Mouse (Mus musculus) spleen, adult 10 weeks (tissue): ENCODE results near the gene Actl7b. TPM values are rescaled to one million over a fixed set of nuclear protein-coding genes. Genes with fewer than 3 reads are reported as not detected.

Experiments used
- polyA plus RNA-seq: library from polyadenylated mRNA; stranded (reverse); fragments of 350-450 nt; fragmentation: Illumina TruSeq; extraction: RNeasy Lipid Tissue Mini Kit (QIAGEN cat#74804); gene quantifications from one replicate; pipeline ENCODE4 v1.2.3, GENCODE M21; 2015; ENCODE audit warnings: low replicate concordance; ENCODE audit not compliant: insufficient read depth

The Actl7b gene
- polyA plus RNA-seq: not detected

GRCm38 (mm10) chr4:56741041-56741493, at the start of gene Actl7b:
TSS of gene Actl7b (minus strand) at chr4:56741443.

GRCm38 (mm10) chr4:56743363-56744195, 2.3 kb upstream of the Actl7b start, which contains the start of gene Actl7a:
TSS of gene Actl7a (plus strand) at chr4:56743413.

GRCm38 (mm10) chr4:56740020-56740485, 1.2 kb downstream of the Actl7b start, which contains the start of gene Gm26657:
TSS of gene Gm26657 (plus strand) at chr4:56740070.

Other genes with a start within 250 kb of the Actl7b start
- not detected for gene Gm26657, start 1.4 kb downstream of the Actl7b start, polyA plus RNA-seq
- not detected for gene Actl7a, start 2.0 kb upstream of the Actl7b start, polyA plus RNA-seq
- gene Elp1, start 60.9 kb upstream of the Actl7b start, polyA plus RNA-seq: 45.6 TPM
- gene Fam206a, start 60.9 kb upstream of the Actl7b start, polyA plus RNA-seq: 23.4 TPM
- gene Ctnnal1, start 123.7 kb upstream of the Actl7b start, polyA plus RNA-seq: 8.2 TPM
- 33.3 TPM for gene Tmem245, start 206.0 kb upstream of the Actl7b start, polyA plus RNA-seq
- not detected for gene Frrs1l, start 248.9 kb upstream of the Actl7b start, polyA plus RNA-seq